Mouse (Mus musculus): ENCODE measurements around the gene Dcdc2a.
A peak's percentile ranks its signal among the peaks of the same experiment; 100 is the strongest.

Gene Dcdc2a

GRCm38 (mm10) chr13:25055873-25056667, at the start of gene Dcdc2a:
Gene Dcdc2a (plus strand): TSS chr13:25056004.
- no peak for DNase-seq (ENCODE audit: extremely low read depth, low read depth)

DNA sequence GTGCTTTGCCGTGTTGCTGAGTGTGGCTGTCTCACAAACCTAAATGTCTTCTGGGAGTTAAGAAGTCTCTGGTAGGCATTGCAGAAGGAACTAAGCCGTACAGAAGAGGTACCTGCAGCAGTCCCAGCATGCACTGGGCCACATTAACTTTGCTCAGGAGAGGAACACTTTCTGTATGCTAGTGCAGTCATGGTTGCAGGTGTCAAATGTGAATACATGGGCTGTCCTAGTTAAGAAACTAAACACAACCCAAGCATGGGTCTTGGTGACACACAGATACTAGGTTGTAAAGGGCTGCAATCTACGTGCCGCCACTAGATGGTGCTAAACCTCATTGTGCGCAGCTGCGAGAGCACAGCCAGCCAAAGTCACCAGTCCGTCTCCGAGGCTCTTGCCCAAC, 48.7 kb upstream of the Dcdc2a start:
- DNase-seq (ENCODE audit: extremely low read depth, low read depth), result no peak

DNA sequence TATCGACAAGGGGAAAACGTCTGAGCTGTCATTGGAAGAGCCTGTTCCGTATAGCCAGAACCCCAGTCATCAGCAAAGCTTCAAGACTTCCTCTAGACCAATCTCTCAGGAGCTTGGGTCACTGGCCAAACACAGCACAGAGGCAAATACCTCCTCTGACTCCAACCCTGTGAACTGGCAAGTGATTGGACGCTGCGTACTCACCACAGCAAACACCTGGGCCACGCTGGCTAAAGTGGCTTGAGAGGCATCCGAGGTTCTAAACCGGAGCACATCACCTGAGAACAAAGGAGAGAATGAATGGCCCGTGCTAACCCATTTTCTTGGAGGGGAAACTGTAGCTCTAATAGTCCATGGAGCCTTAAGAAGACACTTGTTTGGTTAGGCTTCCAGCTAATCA, 37.5 kb upstream of the Dcdc2a start:
- DNase-seq (ENCODE audit: extremely low read depth, low read depth), result no peak

DNA sequence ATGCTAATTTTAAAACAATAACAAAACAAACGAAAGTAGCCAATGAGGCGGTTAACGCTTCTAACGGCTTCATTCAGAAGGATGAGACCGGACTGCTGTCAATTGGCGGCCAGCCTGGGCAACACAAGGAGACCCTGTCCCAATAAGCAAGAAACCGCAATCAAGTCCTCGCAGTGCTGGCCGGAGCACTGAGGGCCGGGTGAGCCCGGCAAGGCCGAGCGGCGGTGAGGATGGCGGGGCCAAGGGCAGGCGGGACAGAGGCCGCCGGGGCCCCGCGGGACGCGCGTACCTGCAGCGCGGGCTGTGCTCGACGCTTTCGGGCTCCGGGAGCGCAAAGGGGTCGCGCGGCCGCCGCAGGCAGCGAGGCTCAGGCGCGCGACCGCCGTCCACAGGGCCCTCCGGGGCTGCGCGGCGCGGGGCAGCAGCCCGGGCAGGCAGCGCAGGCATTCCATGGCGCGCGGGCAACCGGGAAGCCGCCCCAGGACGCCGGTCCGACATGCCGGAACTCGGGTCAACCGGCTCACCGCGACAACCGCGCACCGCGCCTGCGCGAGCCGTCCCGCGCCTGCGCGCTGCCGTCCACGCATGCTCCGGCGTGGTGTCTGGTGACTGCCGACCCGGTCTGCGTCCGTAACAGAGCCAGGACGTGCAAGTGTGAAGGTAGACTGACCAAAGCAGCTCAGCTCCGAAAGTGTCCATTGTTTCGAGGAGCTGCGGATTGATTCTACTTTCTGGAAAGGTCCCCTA, 35.8 kb upstream of the Dcdc2a start, which contains the start of gene Mrs2:
TSS of gene Mrs2 (minus strand) at position 587 of the 747 bp plus-strand sequence.
- peak; percentile 44 for DNase-seq (ENCODE audit: extremely low read depth, low read depth)

- no peak for DNase-seq (ENCODE audit: extremely low read depth, low read depth)
Measured at GRCm38 (mm10) chr13:25020540-25020892, 35.3 kb upstream of the Dcdc2a start.

GRCm38 (mm10) chr13:25022386-25022785, 33.4 kb upstream of the Dcdc2a start:
- no peak for DNase-seq (ENCODE audit: extremely low read depth, low read depth)

DNA sequence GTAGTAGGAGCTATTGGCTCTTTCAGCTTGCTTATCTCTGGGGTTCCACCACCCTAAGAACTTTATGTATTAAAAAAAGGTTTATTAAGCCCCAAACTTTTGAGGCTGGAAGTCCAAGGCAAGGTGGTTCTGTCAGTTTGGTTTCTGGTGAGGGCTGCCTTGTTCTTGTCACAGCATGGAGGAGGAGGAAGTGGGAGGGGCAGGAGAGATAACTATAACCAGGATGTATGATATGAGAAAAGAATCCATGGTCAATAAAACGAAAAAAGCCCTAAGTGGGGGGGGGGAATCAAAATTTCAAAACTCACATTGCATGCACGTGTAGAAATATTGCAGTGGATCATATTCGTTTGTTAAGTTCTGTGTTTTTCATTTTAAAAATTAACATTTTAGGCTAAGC, 32.7 kb upstream of the Dcdc2a start:
- peak; percentile 33 for DNase-seq (ENCODE audit: extremely low read depth, low read depth)

- DNase-seq (ENCODE audit: extremely low read depth, low read depth), result peak; percentile 36
Measured at GRCm38 (mm10) chr13:25024655-25025054, 31.1 kb upstream of the Dcdc2a start.

DNA sequence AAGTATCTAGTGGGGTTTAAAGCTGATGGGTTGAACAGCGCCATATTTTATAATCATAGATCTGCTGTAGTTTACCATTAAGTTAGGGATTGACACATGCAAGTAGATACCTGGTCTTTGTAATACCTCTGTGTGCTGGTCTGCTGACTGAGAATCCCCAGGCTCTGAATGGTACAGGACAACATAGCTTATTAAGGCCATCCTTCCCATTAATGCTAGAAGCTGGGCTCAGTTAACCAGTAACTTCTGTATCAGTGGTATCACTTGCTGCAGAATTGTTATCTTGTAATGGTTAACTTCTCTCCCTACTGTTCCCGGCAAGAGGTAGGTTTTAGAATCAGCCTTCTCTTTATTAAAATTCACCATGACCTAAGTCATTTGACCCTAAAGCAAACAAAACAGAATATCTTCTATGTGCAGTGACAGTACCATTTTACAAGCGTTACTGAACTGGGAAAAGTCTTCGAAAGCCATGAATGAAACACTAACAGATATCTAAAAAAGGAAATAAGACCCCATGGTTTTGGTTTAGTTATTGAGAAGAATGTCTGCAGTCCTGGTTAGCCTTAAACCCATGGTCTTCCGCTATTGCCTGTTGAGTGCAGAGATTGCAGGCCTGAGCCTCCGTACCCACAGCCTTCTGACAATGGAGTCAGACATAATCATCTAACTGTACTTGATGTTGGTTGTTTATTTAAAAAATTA, 29.2 kb upstream of the Dcdc2a start:
- no peak for DNase-seq (ENCODE audit: extremely low read depth, low read depth)

- no peak for DNase-seq (ENCODE audit: extremely low read depth, low read depth)
Measured at GRCm38 (mm10) chr13:25027114-25027425, 28.7 kb upstream of the Dcdc2a start.

DNA sequence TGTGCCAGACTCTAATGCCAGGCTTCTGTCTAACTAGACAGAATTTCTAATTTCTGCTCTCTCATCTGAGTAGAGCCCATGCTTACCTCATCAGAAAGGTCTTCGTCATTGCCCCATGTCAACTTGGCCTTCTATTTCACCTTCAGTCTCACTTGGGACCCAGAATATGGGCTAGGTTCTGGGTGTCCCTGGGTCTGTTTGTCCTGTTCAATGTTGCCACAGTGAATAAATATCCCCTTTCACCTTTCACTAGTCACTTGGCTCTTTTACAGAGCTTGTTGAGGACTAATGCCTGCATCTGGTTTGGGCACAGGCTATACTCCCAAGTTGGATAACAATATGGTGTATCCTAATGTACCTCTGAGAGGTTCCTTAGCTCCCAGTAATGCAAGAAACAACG, 16.3 kb upstream of the Dcdc2a start:
- DNase-seq (ENCODE audit: extremely low read depth, low read depth), result no peak

DNA sequence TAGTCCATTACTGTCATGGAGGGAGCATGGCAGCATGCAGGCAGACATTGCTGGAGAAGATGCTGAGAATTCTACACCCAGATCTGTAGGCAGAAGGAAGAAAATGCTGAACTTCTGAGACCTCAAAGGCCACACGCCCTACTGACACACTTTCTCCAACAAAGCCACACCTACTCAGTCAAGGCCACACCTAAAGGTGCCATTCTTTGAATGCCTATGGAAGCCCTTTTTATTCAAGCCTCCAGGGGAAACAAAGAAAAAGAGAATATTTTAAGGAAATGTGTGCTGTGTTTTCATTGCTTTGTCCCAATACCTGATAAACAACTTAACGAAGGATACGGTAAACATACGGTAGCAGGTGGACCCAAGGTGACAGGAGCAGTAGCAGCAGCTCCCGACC, 3.1 kb upstream of the Dcdc2a start:
- no peak for DNase-seq (ENCODE audit: extremely low read depth, low read depth)

DNA sequence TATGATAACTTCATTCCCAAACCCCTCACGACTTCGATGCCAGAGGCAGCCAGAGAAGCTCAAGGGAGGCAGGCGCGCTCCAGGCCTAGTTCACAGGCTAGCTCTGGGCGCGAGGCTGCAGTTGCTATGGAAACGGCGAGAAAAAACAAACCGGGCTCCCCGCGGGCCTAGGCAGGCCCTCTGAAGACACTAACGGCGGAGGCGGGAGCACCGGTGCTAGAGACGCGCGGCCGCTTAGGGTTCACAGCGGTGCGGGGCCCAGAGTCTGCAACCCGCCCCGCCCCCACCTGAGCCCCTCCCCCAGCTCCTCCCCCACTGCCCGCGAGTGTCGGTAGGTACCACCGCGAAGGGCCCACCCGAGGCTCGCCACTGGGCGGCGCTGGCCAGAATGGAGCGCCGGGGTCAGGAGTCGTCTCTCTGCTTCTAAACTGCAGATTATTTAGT, 671 bp upstream of the Dcdc2a start:
- no peak for DNase-seq (ENCODE audit: extremely low read depth, low read depth)

DNA sequence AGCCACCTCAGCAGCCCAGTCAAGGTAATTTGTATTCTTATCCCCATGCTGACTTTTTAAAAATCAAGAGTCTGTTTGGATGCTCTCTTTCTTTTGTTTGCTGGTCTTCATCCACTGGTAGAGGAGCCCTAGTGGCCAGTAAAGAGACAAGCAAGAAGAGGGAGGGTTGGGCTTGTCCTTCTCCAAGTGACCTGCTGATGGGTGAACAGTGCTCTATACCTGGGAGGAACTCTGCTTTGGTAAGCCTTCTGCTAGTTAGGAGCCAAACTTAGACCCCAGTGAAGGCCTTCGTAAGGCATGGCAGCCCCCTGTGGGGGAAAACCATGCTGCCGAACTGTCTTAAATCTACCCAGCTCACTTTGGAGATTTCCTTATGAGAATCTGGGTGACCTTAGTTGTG, 10.9 kb downstream of the Dcdc2a start:
- DNase-seq (ENCODE audit: extremely low read depth, low read depth), result no peak

DNA sequence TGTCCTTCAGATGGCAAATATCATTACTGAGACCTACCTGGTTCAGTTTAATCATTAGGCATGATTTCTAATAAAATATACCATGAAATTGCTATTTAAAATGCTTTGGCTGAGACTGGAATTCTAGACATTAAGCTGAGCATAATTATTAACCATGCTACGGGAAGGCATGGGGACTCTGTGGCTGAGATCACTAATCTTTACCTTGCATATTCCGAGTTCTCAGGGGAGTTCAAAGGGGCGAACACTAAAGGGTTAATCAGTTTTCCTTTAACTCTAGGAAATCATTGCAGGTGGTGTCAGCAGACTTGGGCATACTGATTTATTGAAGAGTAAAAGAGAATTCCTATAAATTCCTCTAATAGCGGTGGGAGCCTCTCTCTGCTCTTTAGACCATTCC, 11.4 kb downstream of the Dcdc2a start:
- DNase-seq (ENCODE audit: extremely low read depth, low read depth), result no peak

DNA sequence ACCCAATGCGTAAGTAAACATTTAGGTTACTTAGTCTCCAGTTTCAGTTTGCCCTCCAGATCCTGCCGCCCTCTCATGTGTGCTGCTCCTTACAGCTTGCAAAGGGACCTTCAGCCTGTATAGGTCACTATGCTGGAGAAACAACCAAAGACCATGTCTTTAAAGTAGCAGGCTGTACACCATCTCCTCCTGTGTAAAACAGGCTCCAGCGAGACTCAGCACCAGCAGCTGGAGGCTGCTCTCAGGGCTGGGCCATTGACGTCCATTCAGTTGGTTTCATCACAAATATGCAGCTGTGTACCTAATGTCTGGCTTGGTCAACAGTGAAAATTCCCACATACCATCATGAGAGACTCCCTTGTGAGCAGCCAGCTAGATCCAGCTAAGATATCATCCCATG, 14.0 kb downstream of the Dcdc2a start:
- no peak for DNase-seq (ENCODE audit: extremely low read depth, low read depth)

GRCm38 (mm10) chr13:25070791-25071190, 15.0 kb downstream of the Dcdc2a start:
- DNase-seq (ENCODE audit: extremely low read depth, low read depth), result no peak

GRCm38 (mm10) chr13:25077262-25077661, 21.5 kb downstream of the Dcdc2a start:
- DNase-seq (ENCODE audit: extremely low read depth, low read depth), result no peak

- DNase-seq (ENCODE audit: extremely low read depth, low read depth), result no peak
Measured at GRCm38 (mm10) chr13:25083144-25083572, 27.4 kb downstream of the Dcdc2a start.

GRCm38 (mm10) chr13:25085147-25085546, 29.3 kb downstream of the Dcdc2a start:
- DNase-seq (ENCODE audit: extremely low read depth, low read depth), result no peak

- DNase-seq (ENCODE audit: extremely low read depth, low read depth), result no peak
Measured at GRCm38 (mm10) chr13:25091347-25091746, 35.5 kb downstream of the Dcdc2a start.

DNA sequence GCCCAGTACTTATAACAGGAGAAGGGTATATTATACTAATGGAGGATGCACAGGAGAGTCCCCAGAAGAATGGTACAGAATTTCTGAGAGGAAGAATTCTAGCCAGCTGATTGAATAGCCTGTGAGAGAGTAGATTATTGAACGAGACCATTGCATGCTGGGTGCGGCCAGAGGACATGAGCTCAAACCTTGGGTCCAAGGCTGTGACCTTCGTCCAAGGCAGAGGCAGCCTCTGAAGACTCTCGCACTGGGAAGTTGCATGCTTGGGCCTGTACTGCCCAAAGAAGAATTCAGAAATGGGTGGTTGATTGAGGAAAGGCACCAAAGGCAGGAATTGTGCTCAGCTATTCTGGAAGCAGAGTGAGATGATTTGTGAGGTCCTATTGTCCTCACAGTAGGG, 38.0 kb downstream of the Dcdc2a start:
- no peak for DNase-seq (ENCODE audit: extremely low read depth, low read depth)
